Mouse (Mus musculus) intestine, embryonic 16.5 days (tissue): ENCODE measurements around the gene 9430097D07Rik. TPM values are rescaled to one million over a fixed set of nuclear protein-coding genes. Genes with fewer than 3 reads are reported as not detected.

Experiments
- ATAC-seq: fragments of 200-750 bp; cut with Nextera tagmentation; 2 replicates; pipeline ENCODE4 v1.8.0; 2017; ENCODE audit warnings: moderate TSS enrichment, moderate library complexity
- H3K27ac ChIP-seq: fragments of 300-500 bp; sonication (generic); 2 replicates; pipeline ENCODE4 v1.5.1; 2014; ENCODE audit warnings: mild to moderate bottlenecking, low read length
- H3K27me3 ChIP-seq: fragments of 300-500 bp; sonication (generic); replicated peaks from 2 replicates; pipeline ENCODE4 v1.6.1; 2014; ENCODE audit warnings: low read length, control low read depth, mixed read lengths; ENCODE audit not compliant: control insufficient read depth, insufficient read depth
- H3K36me3 ChIP-seq: fragments of 300-500 bp; sonication (generic); 2 replicates; pipeline ENCODE4 v1.6.1; 2014; ENCODE audit warnings: low read length, control low read depth; ENCODE audit not compliant: control insufficient read depth, insufficient read depth
- H3K4me1 ChIP-seq: fragments of 300-500 bp; sonication (generic); 2 replicates; pipeline ENCODE4 v1.6.1; 2014; ENCODE audit warnings: low read length, control low read depth, mixed read lengths; ENCODE audit not compliant: control insufficient read depth, insufficient read depth
- H3K4me2 ChIP-seq: fragments of 300-500 bp; sonication (generic); 2 replicates; pipeline ENCODE4 v1.6.1; 2014; ENCODE audit warnings: low read depth, low read length, control low read depth
- H3K4me3 ChIP-seq: fragments of 300-500 bp; sonication (generic); 2 replicates; pipeline ENCODE4 v1.5.1; 2014; ENCODE audit warnings: mild to moderate bottlenecking, low read length
- H3K9ac ChIP-seq: fragments of 300-500 bp; sonication (generic); 2 replicates; pipeline ENCODE4 v1.6.1; 2014; ENCODE audit warnings: low read depth, low read length
- H3K9me3 ChIP-seq: fragments of 300-500 bp; sonication (generic); 2 replicates; pipeline ENCODE4 v1.6.1; 2016; ENCODE audit warnings: low read length, control low read depth; ENCODE audit not compliant: control insufficient read depth
- WGBS: fragments of 180-500 bp; shearing (Covaris S2); extraction: QIAGEN DNeasy Blood & Tissue Kit; methylation state at CpG from one replicate; pipeline ENCODE4 v1.1.7; 2014; 5-methylcytosine and 5-hydroxymethylcytosine counted together
- polyA plus RNA-seq: library from polyadenylated mRNA; unstranded; fragments of >200 nt; fragmentation: Nextera tagmentation; extraction: Ambion mirVana; gene quantifications from 2 replicates; pipeline ENCODE4 v1.2.1, GENCODE M21; 2015

Gene 9430097D07Rik
- polyA plus RNA-seq, 1 experiment from 2014 or later: not detected

DNA sequence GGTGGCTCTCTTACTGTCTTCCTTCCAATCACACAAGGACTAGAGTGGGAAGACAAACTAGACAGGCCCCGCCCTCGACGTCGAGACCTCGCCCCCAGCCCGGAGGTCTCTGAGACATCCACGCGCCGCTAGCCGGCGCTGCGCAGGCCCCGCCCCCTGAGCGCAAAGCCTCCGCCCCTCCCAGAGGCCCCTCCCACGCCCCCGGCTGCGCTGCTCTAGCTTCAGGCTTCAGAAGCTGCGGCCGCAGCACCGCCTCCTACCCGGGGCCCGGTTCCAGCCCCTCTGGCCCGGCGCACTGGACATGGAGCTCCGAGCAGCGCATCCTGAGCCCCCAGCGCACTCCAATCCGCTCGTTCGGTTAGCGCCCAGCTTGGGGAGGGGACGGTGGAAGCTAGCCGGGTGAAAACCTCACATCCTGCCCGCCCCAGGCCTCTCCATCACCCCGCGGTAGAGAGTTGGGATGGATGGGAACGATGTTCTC is 11.4 kb upstream of the 9430097D07Rik start, which contains the start of gene St6galnac4:
Gene St6galnac4, plus strand, starts transcription at position 225 of the 481 bp plus-strand sequence.
- no peaks in the 10 kb centered on the region for H3K36me3 ChIP-seq
- H3K9ac ChIP-seq: peak within 1 kb of the TSS; percentile 72
- H3K27ac ChIP-seq: peak within 1 kb of the TSS; percentile 64
- H3K4me2 ChIP-seq: peak within 1 kb of the TSS; percentile 76
- peaks cover 20% of the 10 kb centered on the region for H3K4me1 ChIP-seq
- H3K27me3 ChIP-seq: no peaks in the 10 kb centered on the region
- peak; percentile 87 for ATAC-seq
- under 1% methylated on average over 38 of the region's 38 CpGs for WGBS
- H3K4me3 ChIP-seq: peak within 1 kb of the TSS; percentile 63
- no peaks in the 10 kb centered on the region for H3K9me3 ChIP-seq

DNA sequence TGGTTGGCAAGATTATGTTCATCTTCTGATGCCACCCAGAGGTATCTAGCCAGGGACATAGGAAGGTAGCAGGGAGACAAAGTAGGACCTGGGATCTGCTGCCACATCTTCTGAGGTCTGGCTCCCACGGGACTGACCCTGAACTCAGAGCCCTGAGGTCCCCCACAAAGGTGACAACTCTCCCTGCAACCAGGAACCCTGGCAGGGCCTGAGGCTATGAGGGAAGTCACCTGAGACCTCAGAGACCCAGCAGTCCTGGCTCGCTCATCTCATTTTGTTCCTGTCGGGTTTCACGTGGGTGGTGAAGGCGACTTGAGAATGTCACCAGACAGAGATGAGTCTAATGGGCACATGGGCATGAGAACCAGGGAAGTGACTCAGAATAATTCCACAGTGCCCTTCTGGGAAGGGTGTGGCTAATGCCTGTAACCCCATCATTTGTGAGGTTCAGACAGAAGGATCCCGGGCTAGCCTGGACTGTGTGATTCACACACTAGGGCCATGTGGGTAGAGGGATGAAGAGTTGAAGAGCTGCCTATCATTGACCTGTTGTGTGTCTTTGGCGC is 9.7 kb upstream of the 9430097D07Rik start:
- ATAC-seq: no peak
- H3K27ac ChIP-seq: no peak overlapping the region
- 89% methylated on average over 7 of the region's 7 CpGs for WGBS
- H3K9ac ChIP-seq: no peak overlapping the region
- H3K4me3 ChIP-seq: no peak overlapping the region
- no peaks in the 10 kb centered on the region for H3K9me3 ChIP-seq
- H3K4me1 ChIP-seq: peaks cover 20% of the 10 kb centered on the region
- H3K27me3 ChIP-seq: no peaks in the 10 kb centered on the region
- no peaks in the 10 kb centered on the region for H3K36me3 ChIP-seq
- H3K4me2 ChIP-seq: no peak overlapping the region

DNA sequence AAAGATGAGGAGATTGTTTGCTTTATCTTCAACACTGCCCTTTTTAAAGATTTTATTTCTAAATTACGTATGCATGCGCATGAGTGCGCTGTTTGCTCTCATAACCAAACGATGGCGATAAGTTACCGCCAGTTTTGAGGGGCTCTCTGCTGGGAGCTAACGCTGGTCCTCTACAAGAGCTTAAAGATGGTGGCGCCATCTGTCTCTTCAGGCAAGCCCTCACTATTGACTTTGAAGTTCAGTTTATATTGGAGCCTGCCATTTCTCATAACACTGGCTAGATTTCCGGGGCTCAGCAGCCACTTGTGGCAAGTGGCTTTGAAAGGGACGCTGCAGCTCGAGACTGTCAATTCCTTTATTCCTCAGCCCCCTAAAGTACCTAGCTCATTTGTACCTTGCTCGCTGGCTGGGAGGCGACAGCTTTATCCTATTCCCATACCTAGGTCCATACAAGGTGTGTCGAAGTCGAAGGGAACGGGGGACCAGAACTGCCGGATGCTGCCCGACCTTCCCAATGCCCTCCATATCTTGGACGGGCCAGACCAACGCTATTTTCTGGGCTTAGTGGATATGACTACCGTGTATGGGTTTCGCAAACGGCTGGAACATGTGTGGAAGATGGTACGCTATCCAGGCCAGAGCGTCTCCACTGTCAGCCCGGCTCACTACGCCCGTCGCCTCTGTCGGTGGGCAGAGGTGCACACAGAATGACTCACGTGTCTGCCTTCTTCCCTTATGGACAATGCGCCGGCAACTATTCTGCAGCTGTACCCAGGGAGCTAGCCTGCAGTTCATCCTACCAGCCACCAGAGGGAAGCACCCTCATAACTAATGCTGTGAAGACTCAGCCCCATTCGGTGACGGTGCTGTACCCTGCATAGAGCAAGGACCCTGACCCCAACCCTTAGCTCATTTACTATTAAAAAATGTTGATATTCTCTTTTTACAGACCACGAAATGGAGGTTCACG is 7.6 kb upstream of the 9430097D07Rik start:
- WGBS: 12% methylated on average over 37 of the region's 37 CpGs
- peak overlapping the region; percentile 38 for H3K4me3 ChIP-seq
- peaks cover 14% of the 10 kb centered on the region for H3K4me1 ChIP-seq
- H3K27me3 ChIP-seq: peaks cover 9% of the 10 kb centered on the region; the same call in 1 of the 2 replicates
- peak overlapping the region; percentile 54 for H3K9ac ChIP-seq
- no peaks in the 10 kb centered on the region for H3K9me3 ChIP-seq
- H3K36me3 ChIP-seq: no peaks in the 10 kb centered on the region
- ATAC-seq: peak; percentile 68
- no peak overlapping the region for H3K27ac ChIP-seq
- H3K4me2 ChIP-seq: peak overlapping the region; percentile 71

DNA sequence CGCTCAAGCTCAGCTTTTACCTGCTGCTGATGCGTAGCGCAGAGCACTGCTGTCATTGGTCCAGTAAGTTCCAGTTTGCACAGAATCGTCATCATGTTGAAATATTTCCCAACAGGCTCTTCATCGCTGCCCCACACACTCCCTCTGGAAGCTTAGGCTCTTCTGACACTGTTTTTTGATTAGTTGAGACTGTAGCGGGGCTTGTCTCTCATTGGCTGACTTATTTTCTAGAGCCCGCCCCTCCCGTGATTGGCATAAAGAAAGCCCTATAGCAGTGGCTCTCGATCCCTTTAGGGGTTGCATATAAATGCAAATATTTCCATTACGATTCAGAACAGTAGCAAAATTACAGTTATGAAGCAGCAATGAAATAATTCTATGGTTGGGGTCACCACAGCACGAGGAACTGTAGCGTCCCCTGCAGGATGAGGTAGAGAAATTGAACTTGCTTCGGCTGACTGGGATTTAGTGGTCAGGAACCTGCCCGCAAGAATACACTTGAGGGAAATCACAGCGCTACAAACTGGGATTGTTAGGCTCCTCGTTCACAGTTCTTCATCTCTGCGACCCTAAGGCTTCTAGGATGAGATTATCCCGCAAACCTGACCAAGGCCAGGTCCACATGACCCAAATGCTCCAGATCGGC is 6.1 kb upstream of the 9430097D07Rik start:
- Histone ChIP-seq H3K4me1 (peaks cover 5% of the 10 kb centered on the region), H3K4me2 (peak overlapping the region; percentile 28), H3K9ac (no peak overlapping the region), H3K27ac (no peak overlapping the region), H3K27me3 (peaks cover 9% of the 10 kb centered on the region; the same call in 1 of the 2 replicates), H3K4me3 (peak overlapping the region; percentile 30; the same call in 1 of the 2 replicates), H3K9me3 (no peaks in the 10 kb centered on the region), H3K36me3 (no peaks in the 10 kb centered on the region)
- 39% methylated on average over 19 of the region's 19 CpGs for WGBS
- ATAC-seq: no peak

DNA sequence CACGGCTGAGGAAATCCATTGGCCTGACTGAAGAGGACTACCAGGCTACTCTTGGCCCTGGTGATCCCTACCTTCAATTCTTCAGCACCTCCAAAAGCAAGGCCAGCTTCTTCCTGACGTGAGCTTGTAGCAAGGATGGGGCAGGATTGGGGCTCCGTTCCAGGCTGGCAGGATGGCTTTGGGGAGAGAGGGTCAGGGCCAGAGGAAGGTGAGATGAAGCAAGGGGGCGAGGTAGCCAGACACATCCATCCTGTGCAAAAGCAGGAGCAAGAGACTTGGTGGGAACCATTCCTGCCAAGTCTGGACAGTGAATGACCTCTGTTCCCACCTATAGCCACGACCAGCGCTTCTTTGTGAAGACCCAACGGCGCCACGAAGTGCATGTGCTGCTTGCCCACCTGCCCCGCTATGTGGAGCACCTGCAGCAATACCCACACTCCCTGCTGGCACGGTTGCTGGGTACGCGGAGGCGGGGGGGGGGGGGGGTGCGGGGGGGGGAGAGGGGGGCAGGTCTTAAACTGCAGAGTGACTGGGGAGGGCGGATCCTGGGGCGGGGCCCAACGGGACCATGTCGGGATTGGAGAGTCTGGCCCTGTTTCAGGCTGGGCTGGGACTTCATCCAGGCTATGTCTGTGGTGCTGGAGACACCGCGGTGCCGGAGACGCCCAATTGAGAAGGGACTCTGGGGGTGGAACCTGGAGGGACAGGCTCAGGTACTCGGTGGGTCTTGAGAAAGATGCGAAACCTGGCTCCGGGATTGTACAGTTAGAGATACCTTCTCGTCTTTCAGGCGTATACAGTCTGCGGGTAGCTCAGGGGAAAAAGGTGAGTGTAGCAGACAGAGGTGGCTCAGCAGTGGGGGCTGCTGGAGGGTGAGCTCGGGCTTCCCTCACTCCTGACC is 2.9 kb upstream of the 9430097D07Rik start:
- H3K27ac ChIP-seq: no peak overlapping the region
- no peak overlapping the region for H3K4me2 ChIP-seq
- H3K9ac ChIP-seq: peak overlapping the region; percentile 10; the same call in 1 of the 2 replicates
- H3K9me3 ChIP-seq: no peaks in the 10 kb centered on the region
- 41% methylated on average over 22 of the region's 30 CpGs for WGBS
- H3K4me1 ChIP-seq: peaks cover 17% of the 10 kb centered on the region
- H3K4me3 ChIP-seq: no peak overlapping the region
- no peak for ATAC-seq
- H3K27me3 ChIP-seq: peaks cover 9% of the 10 kb centered on the region; the same call in 1 of the 2 replicates
- H3K36me3 ChIP-seq: no peaks in the 10 kb centered on the region

DNA sequence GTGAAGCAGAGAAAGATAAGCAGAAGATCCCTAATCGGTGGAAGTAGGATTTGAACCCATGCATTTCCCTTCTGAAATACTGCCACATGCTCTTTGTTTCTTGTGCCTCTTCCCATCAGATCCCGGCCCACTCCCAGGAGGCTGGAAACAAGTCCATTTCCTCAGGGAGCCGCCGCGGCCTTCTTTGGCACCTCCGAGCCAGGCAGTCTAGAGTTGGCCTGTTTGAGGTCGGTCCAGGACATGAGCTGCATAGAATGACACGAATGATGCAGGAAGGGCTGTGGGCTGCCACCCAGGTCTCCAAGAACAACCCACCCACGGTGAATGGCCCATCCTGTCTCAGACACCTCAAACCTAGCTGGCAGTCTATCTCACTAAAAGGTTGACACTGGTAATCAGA is 1.0 kb upstream of the 9430097D07Rik start:
- ATAC-seq: no peak
- no peak overlapping the region for H3K4me3 ChIP-seq
- no peaks in the 10 kb centered on the region for H3K36me3 ChIP-seq
- H3K9ac ChIP-seq: no peak overlapping the region
- no peaks in the 10 kb centered on the region for H3K9me3 ChIP-seq
- WGBS: 86% methylated on average over 9 of the region's 9 CpGs
- no peak overlapping the region for H3K4me2 ChIP-seq
- peaks cover 9% of the 10 kb centered on the region; the same call in 1 of the 2 replicates for H3K27me3 ChIP-seq
- H3K4me1 ChIP-seq: peaks cover 18% of the 10 kb centered on the region
- H3K27ac ChIP-seq: no peak overlapping the region

DNA sequence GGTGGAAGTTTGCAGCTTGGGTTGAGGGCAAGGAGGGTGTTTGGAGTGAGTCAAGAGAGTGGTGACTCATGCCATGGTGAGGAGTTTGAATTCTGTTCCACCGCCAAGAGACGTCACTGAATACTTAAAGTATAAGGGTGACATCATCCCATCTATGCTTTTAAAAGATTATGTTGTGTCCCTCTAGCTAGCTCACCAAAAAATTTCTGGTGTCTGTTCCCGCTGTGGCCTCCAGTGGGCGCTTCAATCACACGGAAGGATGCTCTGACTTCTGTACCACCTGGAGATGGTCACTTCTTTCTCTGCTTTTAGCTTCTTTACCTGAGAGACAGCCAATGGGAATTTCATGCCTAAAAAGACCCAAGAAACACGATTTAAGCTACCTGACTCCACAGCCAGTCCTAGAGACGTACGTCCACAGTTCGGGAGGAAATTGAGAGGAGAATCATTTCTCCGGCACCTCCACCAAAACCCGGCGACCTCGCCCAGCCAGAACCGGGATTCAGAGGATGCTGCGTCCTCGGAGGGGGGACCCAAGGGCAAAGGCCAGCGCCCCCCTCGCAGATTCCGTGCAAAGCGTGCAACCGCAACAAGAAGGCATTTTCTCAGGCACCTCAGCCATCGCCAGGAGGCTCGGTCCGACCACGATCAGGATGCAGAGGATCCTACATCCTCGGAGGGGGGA is 441 bp downstream of the 9430097D07Rik start:
- Histone ChIP-seq H3K27ac (no peak overlapping the region), H3K4me1 (peaks cover 22% of the 10 kb centered on the region), H3K27me3 (peaks cover 9% of the 10 kb centered on the region; the same call in 1 of the 2 replicates), H3K4me2 (peak overlapping the region; percentile 80), H3K9ac (peak overlapping the region; percentile 64), H3K36me3 (no peaks in the 10 kb centered on the region), H3K4me3 (peak overlapping the region; percentile 37), H3K9me3 (no peaks in the 10 kb centered on the region)
- WGBS: 2% methylated on average over 26 of the region's 26 CpGs
- no peak for ATAC-seq

DNA sequence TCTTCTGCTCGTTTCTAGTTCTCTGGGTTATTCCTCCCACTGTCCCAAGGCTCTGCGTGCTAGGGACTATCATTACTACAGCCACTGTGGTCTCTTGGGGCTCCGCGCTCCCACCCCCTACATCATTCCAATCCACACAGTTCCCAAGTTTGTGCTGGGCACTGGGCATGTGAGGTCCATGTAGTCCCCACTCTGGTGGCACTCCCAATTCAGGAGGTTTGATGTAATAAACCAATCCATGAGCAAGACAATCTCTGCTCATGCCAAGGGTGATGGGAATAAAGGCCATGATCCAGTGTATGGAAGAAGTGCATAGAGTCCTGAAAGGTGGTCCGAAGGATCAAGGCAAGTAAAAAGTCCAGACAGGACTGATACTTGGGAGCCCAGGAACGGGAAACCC is 987 bp downstream of the 9430097D07Rik start, which contains the start of gene Pip5kl1:
Gene Pip5kl1, plus strand, starts transcription at position 301 of the 400 bp plus-strand sequence.
- Histone ChIP-seq H3K9me3 (no peaks in the 10 kb centered on the region), H3K9ac (peak within 1 kb of the TSS; percentile 64), H3K4me1 (peaks cover 22% of the 10 kb centered on the region), H3K27me3 (peaks cover 4% of the 10 kb centered on the region; the same call in 1 of the 2 replicates), H3K27ac (no peak within 1 kb of the TSS), H3K36me3 (no peaks in the 10 kb centered on the region), H3K4me3 (peak within 1 kb of the TSS; percentile 37), H3K4me2 (peak within 1 kb of the TSS; percentile 80)
- WGBS: 71% methylated on average over 6 of the region's 6 CpGs
- ATAC-seq: no peak
